Comparison of ENCODE assay signal across 23 mouse cellular contexts in genomic region chr9:21233805-21234204, GRCm38 (mm10). TPM values are rescaled to one million over a fixed set of nuclear protein-coding genes. Genes with fewer than 3 reads are reported as not detected.
"Had no signal": no experiment of that assay in that cellular context is flagged by ENCODE, and none has a peak within 500 bp of the region (broad histone marks: within the 10 kb centered on the region; RNA-seq: fewer than 3 reads in every experiment).

No protein-coding gene starts in this region.

- H3K4me3 ChIP-seq: layer of hippocampus, adult 2 months; limb, embryonic 10.5 days; limb, embryonic 13.5 days; liver, embryonic 12.5 days; liver, embryonic 15.5 days; lung, embryonic 15.5 days; midbrain, embryonic 12.5 days; midbrain, embryonic 15.5 days; myocyte; neural tube, embryonic 13.5 days; stomach, embryonic 15.5 days had no signal

- H3K27ac ChIP-seq: kidney, postnatal 0 days; layer of hippocampus, adult 2 months; limb, embryonic 10.5 days; limb, embryonic 13.5 days; liver, embryonic 12.5 days; liver, embryonic 15.5 days; lung, embryonic 15.5 days; midbrain, embryonic 12.5 days; midbrain, embryonic 15.5 days; neural tube, embryonic 13.5 days; stomach, embryonic 15.5 days had no signal

- H3K27me3 ChIP-seq: limb, embryonic 13.5 days; liver, embryonic 12.5 days; liver, embryonic 15.5 days; lung, embryonic 15.5 days; midbrain, embryonic 15.5 days; neural tube, embryonic 13.5 days; stomach, embryonic 15.5 days had no signal

- ATAC-seq: liver, embryonic 12.5 days; midbrain, embryonic 15.5 days had no signal

- H3K9ac ChIP-seq: limb, embryonic 13.5 days; liver, embryonic 12.5 days; liver, embryonic 15.5 days; lung, embryonic 15.5 days; midbrain, embryonic 12.5 days; midbrain, embryonic 15.5 days; neural tube, embryonic 13.5 days; stomach, embryonic 15.5 days had no signal

- H3K9me3 ChIP-seq: limb, embryonic 10.5 days; limb, embryonic 13.5 days; liver, embryonic 12.5 days; liver, embryonic 15.5 days; lung, embryonic 15.5 days; midbrain, embryonic 12.5 days; midbrain, embryonic 15.5 days; neural tube, embryonic 13.5 days; stomach, embryonic 15.5 days had no signal

- DNase-seq: kidney, adult 18-20 months; layer of hippocampus, adult 9-11 months; liver; lung, adult 18-20 months; lung, postnatal 10 days; lung, postnatal 36 days; retina, postnatal 1 day; right cerebral cortex, postnatal 25 days; spleen, adult 18-20 months; thymus, postnatal 36 days had no signal

- H3K4me2 ChIP-seq: limb, embryonic 13.5 days; liver, embryonic 12.5 days; liver, embryonic 15.5 days; lung, embryonic 15.5 days; midbrain, embryonic 12.5 days; midbrain, embryonic 15.5 days; neural tube, embryonic 13.5 days; stomach, embryonic 15.5 days had no signal

RNA-seq across cellular contexts. Expression of gene S1pr5, which starts 14.4 kb away (rescaled TPM):
- polyA plus RNA-seq: kidney, postnatal 0 days; large intestine, adult 2 months had no signal
